Mouse (Mus musculus) olfactory bulb, adult 2 months (tissue): ENCODE measurements around the gene Prkcsh. TPM values are rescaled to one million over a fixed set of nuclear protein-coding genes. Genes with fewer than 3 reads are reported as not detected.

Experiments
- H3K27ac ChIP-seq: fragments of 200-500 bp; 2 replicates; pipeline ENCODE4 v1.5.1; 2012; ENCODE audit warnings: low read depth, low read length; ENCODE audit not compliant: insufficient read depth
- H3K4me1 ChIP-seq: fragments of 200-500 bp; 2 replicates; pipeline ENCODE4 v1.6.1; 2012; ENCODE audit warnings: low read length; ENCODE audit not compliant: control insufficient read depth, insufficient read depth
- H3K4me3 ChIP-seq: fragments of 200-500 bp; 2 replicates; pipeline ENCODE4 v1.5.1; 2012; ENCODE audit warnings: mild to moderate bottlenecking, low read depth, low read length, moderate library complexity; ENCODE audit not compliant: insufficient read depth
- CTCF ChIP-seq: fragments of 200-500 bp; IDR thresholded peaks from 2 replicates; pipeline ENCODE4 v1.5.1; 2012; ENCODE audit warnings: low read depth, mild to moderate bottlenecking, low read length, moderate library complexity; ENCODE audit not compliant: insufficient read depth
- POLR2A ChIP-seq: fragments of 200-500 bp; IDR thresholded peaks from 2 replicates; pipeline ENCODE4 v1.6.1; 2012; ENCODE audit warnings: mild to moderate bottlenecking, low read depth, low read length, moderate library complexity; ENCODE audit not compliant: insufficient read depth
- WGBS: fragments of 180-500 bp; shearing (Covaris S2); methylation state at CpG from one replicate; pipeline ENCODE4 v1.1.7; 2018; 5-methylcytosine and 5-hydroxymethylcytosine counted together
- polyA plus RNA-seq: library from polyadenylated mRNA; stranded (reverse); fragments of >200 nt; gene quantifications from 2 replicates; pipeline ENCODE4 v1.2.4, GENCODE M21; 2012; ENCODE audit warnings: low replicate concordance; ENCODE audit not compliant: missing spikeins, insufficient read depth, insufficient read length

Prkcsh gene
- polyA plus RNA-seq, 1 experiment = not detected

- Histone ChIP-seq H3K4me3 (no peak overlapping the region), H3K27ac (no peak overlapping the region), H3K4me1 (no peaks in the 10 kb centered on the region)
- TF ChIP-seq POLR2A = no peak
- TF ChIP-seq CTCF = peak; percentile 52; the same call in 1 of the 2 replicates
- WGBS = 33% methylated on average over 2 of the region's 2 CpGs
Measured at GRCm38 (mm10) chr9:21977972-21978371, 24.6 kb upstream of the Prkcsh start.

GRCm38 (mm10) chr9:21978398-21979128, 24.0 kb upstream of the Prkcsh start:
- H3K4me1 ChIP-seq = no peaks in the 10 kb centered on the region
- H3K27ac ChIP-seq = no peak overlapping the region
- TF ChIP-seq POLR2A = no peak
- TF ChIP-seq CTCF = no peak
- WGBS = 95% methylated on average over 4 of the region's 4 CpGs
- H3K4me3 ChIP-seq = no peak overlapping the region

GRCm38 (mm10) chr9:21983911-21984310, 18.7 kb upstream of the Prkcsh start:
- Histone ChIP-seq H3K4me3 (no peak overlapping the region), H3K4me1 (peaks cover 14% of the 10 kb centered on the region), H3K27ac (no peak overlapping the region)
- 49% methylated on average over 3 of the region's 3 CpGs for WGBS
- TF ChIP-seq CTCF = no peak
- no peak for TF ChIP-seq POLR2A

GRCm38 (mm10) chr9:21987592-21988342, 14.8 kb upstream of the Prkcsh start:
- no peak for TF ChIP-seq CTCF
- TF ChIP-seq POLR2A = no peak
- 19% methylated on average over 36 of the region's 36 CpGs for WGBS
- Histone ChIP-seq H3K4me1 (peaks cover 27% of the 10 kb centered on the region), H3K4me3 (no peak overlapping the region), H3K27ac (no peak overlapping the region)

GRCm38 (mm10) chr9:21988421-21989101, 14.0 kb upstream of the Prkcsh start:
- no peak overlapping the region for H3K27ac ChIP-seq
- H3K4me1 ChIP-seq = peaks cover 27% of the 10 kb centered on the region
- 2% methylated on average over 32 of the region's 32 CpGs for WGBS
- TF ChIP-seq POLR2A (0 out of 2 replicates have a peak, but pooled peaks have one; percentile 23), CTCF (no peak)
- peak overlapping the region; percentile 34 for H3K4me3 ChIP-seq

- Histone ChIP-seq H3K27ac (no peak within 1 kb of the TSS), H3K4me1 (peaks cover 27% of the 10 kb centered on the region), H3K4me3 (peak within 1 kb of the TSS; percentile 34)
- TF ChIP-seq POLR2A = no peak
- TF ChIP-seq CTCF = no peak
- WGBS = 19% methylated on average over 42 of the region's 42 CpGs
Measured at GRCm38 (mm10) chr9:21989230-21990110, 13.1 kb upstream of the Prkcsh start, which contains the start of gene Rgl3. TSS of gene Rgl3 (minus strand) at chr9:21989446.

- TF ChIP-seq POLR2A (no peak), CTCF (no peak)
- WGBS = 83% methylated on average over 4 of the region's 4 CpGs
- Histone ChIP-seq H3K27ac (no peak overlapping the region), H3K4me1 (peaks cover 27% of the 10 kb centered on the region), H3K4me3 (no peak overlapping the region)
Measured at GRCm38 (mm10) chr9:21992227-21992626, 10.4 kb upstream of the Prkcsh start.
